Mouse (Mus musculus) heart, postnatal 4 days (tissue): ENCODE data around the gene Mrps34. TPM values are rescaled to one million over a fixed set of nuclear protein-coding genes. Genes with fewer than 3 reads are reported as not detected.
"Not testable (repeated sequence)": the region's sequence is repeated elsewhere in the genome, so short reads cannot be mapped to it uniquely, and the experiment has no call there.

Experiments
- DNase-seq: peaks from one replicate; pipeline ENCODE4 v3.0.0; 2021
- total RNA-seq, 2 experiments: library from RNA; stranded (reverse); gene quantifications; 2 replicates each; pipeline ENCODE4 v1.2.3; 2021

The Mrps34 gene
- total RNA-seq, 2 experiments from 2014 or later = 93.6 to 97.0 TPM

DNA sequence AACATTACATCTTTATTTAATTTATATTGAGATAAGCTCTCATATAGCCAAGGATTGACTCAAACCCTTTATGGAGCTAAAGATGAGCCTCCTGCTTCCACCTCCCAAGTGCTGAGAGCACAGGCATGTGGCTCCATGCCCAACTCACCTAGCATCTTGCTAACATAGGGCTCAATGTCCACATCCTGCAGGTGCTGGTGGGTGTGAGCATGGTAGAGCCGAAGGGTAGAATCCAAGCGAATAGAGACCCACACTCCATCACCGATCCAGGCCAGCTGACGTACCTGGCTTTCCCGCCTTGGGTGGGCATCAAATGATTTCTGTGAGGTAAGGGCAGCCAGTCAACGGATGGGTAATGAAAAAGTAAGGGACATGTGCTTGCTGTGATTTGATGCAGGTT, 5.1 kb downstream of the Mrps34 start:
- no peak for DNase-seq

DNA sequence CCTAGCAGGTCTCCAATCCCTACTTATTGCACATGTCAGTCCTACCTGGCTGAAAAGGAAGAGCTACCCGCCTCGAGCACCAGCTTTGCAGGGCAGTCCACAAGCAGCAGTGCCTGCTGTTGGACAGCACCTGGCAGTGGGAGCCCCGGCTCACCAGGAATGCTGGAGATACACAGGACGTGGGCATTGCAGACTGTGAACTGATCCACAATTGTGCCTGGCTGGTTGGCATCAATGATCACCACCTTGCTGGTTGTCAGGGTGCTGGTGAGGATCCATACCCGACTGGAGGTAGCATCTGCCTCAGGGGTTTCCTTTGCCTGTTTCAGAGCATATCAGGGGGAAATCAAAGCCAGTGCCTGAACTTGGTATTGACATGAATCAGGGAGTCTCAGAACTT, 7.2 kb downstream of the Mrps34 start:
- DNase-seq = no peak

DNA sequence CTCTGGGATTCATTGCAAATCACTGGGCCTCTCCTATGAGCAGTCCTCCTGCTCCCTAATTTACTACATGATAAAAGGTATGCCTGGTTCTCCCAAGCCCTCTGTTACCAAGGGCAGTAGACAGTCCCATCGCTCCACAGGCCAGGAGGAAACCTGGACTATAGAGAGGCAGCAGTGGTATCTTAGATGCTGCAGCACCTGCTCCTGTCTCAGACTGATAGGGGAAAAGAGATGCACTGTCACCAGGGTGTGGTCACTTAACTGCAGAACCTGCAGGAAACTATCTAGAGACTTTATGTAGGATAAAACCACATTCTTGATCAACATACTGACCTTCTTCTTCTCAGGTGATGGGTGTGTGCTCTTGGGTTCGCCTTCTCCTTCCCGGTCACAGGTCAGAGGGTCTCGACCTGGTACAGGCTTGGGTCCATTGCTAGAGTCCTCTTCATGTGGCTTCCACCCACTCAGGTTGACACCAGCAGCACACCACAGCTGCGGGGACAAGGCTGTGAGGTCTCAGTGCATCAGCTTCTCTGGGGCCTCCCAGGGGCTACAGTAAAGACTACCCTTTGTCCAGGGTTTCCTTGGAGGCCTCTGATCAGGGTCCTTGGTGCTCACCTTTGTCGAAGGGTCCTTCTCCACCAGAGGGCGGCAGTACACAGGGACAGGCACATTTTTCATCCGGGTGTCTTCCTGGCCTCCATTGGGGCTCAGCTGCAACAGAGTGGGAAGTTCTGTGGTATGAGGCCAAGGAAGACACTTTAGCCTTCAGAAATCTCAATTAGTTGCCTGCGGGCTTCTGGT, 8.0 kb downstream of the Mrps34 start:
- DNase-seq = peak; percentile 57

DNA sequence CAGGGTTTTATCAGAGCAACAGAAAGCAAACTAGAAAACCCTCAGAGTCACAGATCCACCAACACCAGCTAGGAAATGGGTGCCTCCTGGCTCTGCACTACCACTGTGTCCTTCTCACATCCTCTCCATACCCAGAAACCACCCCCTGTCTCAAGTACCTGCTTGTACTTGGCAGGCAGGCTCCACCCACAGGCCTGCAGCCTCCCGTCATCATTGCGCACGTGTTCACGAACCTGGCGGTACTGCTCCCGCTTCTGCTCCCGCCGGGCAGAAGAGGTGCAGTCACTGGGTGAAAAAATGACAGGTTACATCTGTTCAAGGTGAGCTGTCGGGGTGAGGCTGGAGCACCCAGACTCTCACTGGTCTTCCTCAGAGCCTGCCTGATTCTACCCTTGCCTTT, 8.9 kb downstream of the Mrps34 start:
- no peak for DNase-seq

DNA sequence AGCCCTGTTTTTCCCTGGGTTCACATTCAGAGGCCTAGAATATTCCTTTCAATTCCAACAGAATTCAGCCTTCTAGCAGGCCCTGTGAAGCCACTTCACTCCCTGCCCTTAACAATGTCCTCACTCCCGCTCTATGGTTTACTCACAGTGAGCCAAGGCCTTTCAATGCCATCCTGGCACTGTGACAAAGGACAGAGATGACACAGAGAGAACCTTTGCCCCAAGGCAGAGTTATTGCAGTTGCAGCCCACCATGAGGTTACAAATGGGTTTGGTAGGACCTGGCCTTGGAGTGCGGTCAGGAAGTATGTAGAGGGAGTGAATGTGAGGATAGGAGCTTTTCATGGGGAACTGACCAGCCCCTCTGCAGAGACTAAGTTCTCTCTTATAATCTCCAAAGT, 12.7 kb downstream of the Mrps34 start:
- no peak for DNase-seq

DNA sequence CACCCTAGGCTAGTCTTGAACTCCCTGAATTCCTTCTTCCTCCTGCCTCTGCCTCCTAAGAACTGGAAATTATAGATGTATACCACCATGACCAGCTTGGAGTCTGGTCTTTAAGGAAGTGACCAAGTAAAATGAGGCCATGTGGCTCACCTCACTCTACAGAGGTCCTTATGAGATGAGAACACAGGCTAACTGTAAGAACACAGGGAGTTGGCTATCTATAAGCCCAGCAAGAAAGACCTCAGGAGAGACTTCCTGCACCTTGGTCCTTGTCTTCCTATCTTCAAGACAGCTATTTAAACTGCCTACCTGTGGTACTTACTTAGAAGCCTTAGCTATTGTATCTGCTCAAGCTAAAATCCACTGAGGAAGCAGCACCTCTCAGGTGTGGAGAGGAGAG, 19.1 kb downstream of the Mrps34 start:
- DNase-seq = no peak

DNA sequence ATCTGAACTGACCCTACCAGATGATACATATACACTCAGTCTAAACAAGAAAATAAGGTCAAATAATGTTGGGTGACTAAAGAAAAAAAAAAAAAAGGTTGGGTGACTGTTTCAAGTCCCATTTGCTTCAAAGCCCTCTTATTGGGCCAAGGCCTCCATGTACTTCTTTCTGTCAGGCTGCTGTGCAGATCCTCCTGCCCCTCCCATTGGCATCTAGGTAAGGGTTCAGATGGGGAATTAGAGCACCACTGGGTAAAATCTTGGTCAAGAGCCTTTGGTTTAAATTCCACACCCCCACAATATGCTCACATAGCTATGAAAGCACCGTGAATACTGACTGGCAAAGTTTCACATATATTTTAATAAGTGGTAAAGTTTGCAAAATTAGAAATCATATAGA, 28.3 kb downstream of the Mrps34 start:
- no peak for DNase-seq

DNA sequence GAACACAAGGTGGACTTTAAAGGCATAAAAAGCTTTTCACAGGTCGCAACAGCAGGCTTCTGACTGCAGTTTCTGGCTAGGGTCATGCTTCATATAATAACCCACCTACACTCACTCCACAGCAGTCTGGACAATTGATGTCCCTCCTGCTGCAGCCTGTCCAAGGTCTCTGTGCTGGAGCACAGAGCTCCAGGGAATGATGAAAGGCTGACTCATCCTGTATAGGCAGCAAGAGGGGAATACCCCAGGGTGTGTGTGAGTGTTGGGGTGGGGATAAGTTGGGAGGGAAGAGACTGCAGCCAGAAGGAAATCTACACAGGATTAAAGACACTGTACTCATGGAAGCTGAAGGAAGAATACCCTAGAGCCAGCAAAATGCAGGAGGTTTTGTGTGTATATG, 34.6 kb downstream of the Mrps34 start:
- no peak for DNase-seq

DNA sequence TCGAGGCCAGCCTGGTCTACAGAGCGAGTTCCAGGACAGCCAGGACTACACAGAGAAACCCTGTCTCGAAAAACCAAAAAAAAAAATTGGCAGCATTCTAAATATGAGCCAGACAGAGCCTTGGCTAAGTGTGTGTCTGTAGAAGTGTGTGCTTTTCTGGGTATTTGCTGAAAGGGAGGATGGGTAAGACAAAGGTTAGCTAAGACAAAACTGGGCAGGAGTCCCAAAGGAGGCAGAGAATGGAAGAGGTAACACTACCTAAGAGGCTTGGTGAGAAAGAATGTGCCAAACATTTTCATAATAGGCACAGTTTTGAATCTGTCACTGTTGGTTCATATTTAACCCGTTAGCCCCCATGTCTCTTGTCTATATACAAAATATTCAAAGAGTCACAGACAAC, 37.5 kb downstream of the Mrps34 start:
- DNase-seq = no peak

DNA sequence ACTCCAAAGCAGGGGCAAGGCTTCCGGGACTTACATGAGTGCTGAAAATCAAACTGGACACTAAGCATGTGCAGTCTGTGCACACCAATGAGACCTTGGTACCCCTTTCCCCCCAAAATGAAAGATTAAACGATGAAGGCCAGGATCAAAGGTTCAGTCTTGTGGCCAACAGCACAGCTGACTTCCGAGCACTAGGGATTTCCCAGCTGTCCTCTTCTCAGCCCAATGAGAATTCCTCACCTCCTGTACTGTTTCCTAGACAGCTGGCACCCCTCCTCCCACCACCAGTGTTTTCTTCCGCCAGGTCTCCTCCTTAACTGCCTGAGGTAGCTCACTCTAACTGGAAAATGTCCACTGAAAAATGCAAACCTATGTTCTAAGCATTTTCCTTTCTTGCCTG, 38.2 kb downstream of the Mrps34 start:
- no peak for DNase-seq

DNA sequence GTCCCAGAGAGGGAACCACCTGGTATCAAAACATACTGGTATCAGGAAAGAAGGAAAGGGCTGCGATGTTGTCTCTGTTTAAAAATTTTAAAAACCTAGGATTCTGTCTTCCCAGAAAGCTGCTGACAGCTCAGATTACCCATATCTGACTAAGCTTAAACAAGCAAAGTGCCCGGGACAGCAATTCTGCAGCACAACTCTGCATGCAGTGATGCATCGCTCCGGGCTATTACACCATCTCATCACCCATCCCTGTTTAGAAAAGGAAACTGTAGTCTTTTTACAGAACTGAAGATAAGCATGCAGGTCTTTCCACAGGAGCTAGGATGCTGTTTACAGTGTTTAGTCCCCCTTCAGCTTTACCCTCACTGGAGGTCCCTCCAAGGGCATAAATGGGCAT, 40.0 kb downstream of the Mrps34 start:
- no peak for DNase-seq

DNA sequence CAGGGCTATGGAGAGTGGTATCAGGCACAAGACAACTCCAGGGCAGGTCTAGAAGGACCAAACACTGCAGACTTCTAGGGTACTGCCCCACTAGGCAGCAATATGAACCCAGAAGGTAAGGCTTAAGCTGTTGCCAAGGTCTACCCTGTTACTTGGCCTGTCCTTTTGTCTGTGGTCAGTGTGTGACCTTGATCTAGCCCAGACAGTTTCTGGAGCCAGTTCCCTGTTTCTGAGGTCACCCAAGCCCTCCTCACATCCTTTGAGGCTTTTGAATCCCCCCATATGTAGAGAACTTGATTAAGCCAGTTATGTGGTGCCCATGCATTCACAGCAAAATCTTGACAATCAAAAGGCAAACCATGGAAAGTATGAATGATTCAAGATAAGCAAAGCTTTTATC, 40.8 kb downstream of the Mrps34 start:
- DNase-seq = no peak

DNA sequence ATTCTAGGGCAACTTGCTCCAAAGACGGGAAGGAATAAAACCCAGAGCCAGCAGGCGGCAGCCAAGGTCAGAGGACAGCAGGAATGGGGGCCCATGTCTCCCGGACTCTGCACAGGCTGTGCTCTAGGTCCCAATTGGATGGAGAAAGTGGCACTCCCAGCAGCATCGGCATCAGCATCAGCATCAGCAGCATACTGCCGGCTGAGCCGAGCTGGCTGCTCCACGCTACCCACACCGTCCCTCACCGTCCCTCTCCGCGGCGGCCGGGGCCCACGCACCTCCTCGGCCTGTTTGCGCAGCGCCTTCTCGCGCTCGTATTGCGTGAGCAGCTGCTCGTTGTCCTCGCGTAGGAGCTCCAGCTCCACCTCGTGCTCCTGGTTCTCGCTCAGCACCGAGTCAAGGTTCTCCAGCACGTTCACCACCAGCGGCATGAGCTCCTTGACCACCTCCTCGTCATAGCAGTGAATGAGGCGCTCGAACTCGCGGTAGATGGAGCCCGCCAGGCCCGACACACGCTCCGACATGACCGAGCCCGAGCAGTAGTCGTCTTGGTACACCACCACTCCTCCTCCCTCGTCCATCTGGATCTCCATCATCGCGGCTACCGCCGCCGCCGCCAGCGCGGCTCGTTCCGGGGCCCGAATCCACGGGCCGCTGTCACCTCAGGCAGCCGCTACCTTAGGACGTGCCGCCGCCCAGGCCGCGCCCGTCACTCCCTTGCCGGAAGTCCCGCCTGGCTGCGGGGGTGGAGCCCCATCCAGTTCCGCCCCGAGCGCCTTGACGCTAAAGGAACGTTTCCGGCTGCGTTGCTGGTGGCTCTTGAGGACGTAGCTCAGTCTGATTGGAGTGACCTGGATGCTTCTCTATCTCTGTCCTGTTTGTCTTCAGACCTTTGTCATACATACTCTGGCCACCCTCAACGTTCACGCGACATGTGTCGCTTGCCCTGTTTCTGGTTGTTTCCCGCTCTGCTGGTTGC, 41.6 kb downstream of the Mrps34 start, which contains the start of gene Mapk8ip3:
Mapk8ip3 (minus strand) TSS at position 719 of the 979 bp plus-strand sequence.
- DNase-seq = peak; percentile 97

DNA sequence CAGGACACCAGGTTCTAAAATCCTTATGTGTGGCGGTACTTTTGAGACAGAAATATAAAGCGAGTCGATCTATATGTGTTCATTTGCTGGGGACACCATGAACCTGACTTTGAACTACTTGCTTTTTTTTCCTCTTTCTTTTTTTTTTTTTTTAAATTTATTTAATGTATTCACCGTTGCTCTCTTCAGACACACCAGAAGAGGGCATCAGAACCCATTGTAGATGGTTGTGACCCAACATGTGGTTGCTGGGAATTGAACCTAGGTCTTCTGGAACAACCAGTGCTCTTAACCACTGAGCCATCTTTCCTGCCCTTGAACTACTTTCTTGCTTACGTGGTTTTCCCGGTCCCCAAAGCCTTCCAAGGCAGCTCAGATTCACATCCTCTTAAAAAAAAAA, 42.4 kb downstream of the Mrps34 start:
- no peak for DNase-seq

DNA sequence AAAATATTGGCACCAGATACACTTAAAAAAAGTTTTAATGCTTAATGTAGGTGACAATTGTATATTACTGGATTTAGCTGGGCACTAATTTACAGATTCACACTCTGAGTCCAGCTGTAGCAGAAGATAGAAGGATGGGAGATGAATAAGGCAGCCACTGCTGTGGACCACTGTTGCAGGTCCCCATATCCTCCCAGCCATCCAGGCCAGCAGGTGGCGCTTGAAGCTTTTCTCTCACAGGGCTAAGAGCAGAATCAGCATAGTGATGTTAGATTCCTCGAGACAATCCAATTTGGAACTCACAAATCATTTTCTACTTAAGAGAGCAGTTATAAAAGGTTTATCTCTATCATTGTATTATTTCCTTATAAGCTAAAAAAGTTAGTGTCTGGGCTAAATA, 47.5 kb downstream of the Mrps34 start:
- peak; percentile 61 for DNase-seq

DNA sequence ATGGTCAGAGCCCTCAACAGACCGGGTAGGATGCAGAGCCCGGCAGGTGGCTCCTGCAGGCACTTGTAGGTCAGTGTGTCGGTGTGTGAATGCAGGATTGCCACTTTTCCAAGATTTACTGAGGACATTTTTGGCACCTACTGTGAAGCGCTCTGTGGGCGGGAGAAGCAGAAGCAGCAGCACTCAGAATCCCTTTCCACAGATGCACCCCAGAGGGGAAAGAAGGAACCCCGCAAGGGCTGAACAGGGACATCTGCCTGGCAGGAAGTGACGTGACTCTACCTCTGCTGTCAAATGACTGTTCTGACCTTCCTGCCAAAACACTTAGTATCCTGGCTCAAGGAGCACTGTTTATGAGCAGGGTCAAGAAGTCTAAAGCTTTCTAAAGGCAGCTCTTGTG, 48.1 kb downstream of the Mrps34 start:
- DNase-seq = no peak

DNA sequence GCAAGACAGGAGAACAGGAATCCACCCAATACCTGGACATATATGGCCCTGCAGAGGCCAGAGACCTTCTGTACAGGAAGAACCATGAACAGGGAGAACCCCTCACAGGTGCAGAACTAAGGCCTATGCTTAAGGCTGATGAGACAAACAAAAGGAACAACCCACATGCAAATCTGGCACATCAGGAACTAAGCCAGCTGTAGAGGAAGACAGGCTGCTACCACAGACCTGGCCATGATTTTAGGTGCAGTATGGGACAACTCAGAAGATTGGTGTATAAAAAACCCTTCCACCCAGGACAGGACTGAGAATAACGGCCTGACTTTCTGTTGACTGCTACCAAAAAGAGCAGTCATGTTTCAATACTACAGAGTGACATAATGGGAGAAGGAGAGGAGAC, 48.7 kb downstream of the Mrps34 start:
- not testable (repeated sequence) for DNase-seq

Other genes with a start within 250 kb of the Mrps34 start
- gene Slc9a3r2, start 244.8 kb upstream of the Mrps34 start, total RNA-seq = 10 to 100 TPM; 61.8 to 75.0 TPM
- gene Npw, start 236.7 kb upstream of the Mrps34 start, total RNA-seq = not detected
- 10 to 100 TPM; 26.0 to 26.6 TPM for gene Zfp598, start 225.4 kb upstream of the Mrps34 start, total RNA-seq
- under 1 TPM; 0.14 to 0.27 TPM for gene Syngr3, start 205.2 kb upstream of the Mrps34 start, total RNA-seq
- 10 to 100 TPM; 23.3 to 25.6 TPM for gene Gfer, start 199.0 kb upstream of the Mrps34 start, total RNA-seq
- 1 to 10 TPM; 1.9 to 2.1 TPM for gene Noxo1, start 198.9 kb upstream of the Mrps34 start, total RNA-seq
- 10 to 100 TPM; 25.2 to 29.2 TPM for gene Tbl3, start 187.5 kb upstream of the Mrps34 start, total RNA-seq
- gene Rnf151, start 177.1 kb upstream of the Mrps34 start, total RNA-seq = not detected
- gene Rps2, start 177.0 kb upstream of the Mrps34 start, total RNA-seq = 100 to 1,000 TPM; 734 to 782 TPM
- gene Ndufb10, start 170.6 kb upstream of the Mrps34 start, total RNA-seq = 100 to 1,000 TPM; 684 to 725 TPM
- 10 to 100 TPM; 19.5 TPM for gene Rpl3l, start 167.3 kb upstream of the Mrps34 start, total RNA-seq
- gene Msrb1, start 158.5 kb upstream of the Mrps34 start, total RNA-seq = 10 to 100 TPM; 74.4 to 83.3 TPM
- gene Hs3st6, start 142.1 kb upstream of the Mrps34 start, total RNA-seq = under 1 TPM in 1 of 2 experiments, not detected in 1; 0.20 TPM
- gene Meiob, start 90.8 kb upstream of the Mrps34 start, total RNA-seq = under 1 TPM in 1 of 2 experiments, not detected in 1; 0.16 TPM
- 10 to 100 TPM; 77.6 to 82.3 TPM for gene Hagh, start 55.0 kb upstream of the Mrps34 start, total RNA-seq
- 10 to 100 TPM; 50.3 to 53.0 TPM for gene Fahd1, start 44.8 kb upstream of the Mrps34 start, total RNA-seq
- gene Igfals, start 29.1 kb upstream of the Mrps34 start, total RNA-seq = 1 to 10 TPM; 2.9 to 3.5 TPM
- gene Nubp2, start 8.8 kb upstream of the Mrps34 start, total RNA-seq = 10 to 100 TPM; 25.6 to 27.0 TPM
- gene Spsb3, start 8.5 kb upstream of the Mrps34 start, total RNA-seq = 10 to 100 TPM; 34.8 to 38.6 TPM
- gene Eme2, start within 50 bp of the Mrps34 start, total RNA-seq = 10 to 100 TPM; 24.8 to 27.1 TPM
- 10 to 100 TPM; 33.6 to 42.8 TPM for gene Nme3, start 1.4 kb downstream of the Mrps34 start, total RNA-seq
- 10 to 100 TPM; 66.5 to 68.5 TPM for gene Mapk8ip3, start 41.9 kb downstream of the Mrps34 start, total RNA-seq
- gene Jpt2, start 65.6 kb downstream of the Mrps34 start, total RNA-seq = 10 to 100 TPM; 43.6 to 49.9 TPM
- gene Cramp1l, start 120.7 kb downstream of the Mrps34 start, total RNA-seq = 10 to 100 TPM; 15.1 to 16.3 TPM
- 1 to 10 TPM; 7.0 to 7.3 TPM for gene Ift140, start 121.0 kb downstream of the Mrps34 start, total RNA-seq
- gene Tmem204, start 188.5 kb downstream of the Mrps34 start, total RNA-seq = 10 to 100 TPM; 25.2 to 27.4 TPM
- 10 to 100 TPM; 16.4 to 17.5 TPM for gene Telo2, start 220.9 kb downstream of the Mrps34 start, total RNA-seq
- 1 to 10 TPM; 1.4 TPM for gene Ptx4, start 225.6 kb downstream of the Mrps34 start, total RNA-seq
- 10 to 100 TPM; 25.2 to 25.6 TPM for gene Clcn7, start 238.3 kb downstream of the Mrps34 start, total RNA-seq